Mouse (Mus musculus) 3T3-L1 (cell line): ENCODE measurements around the gene Tubgcp3.
"Not testable (repeated sequence)": the region's sequence is repeated elsewhere in the genome, so short reads cannot be mapped to it uniquely, and the experiment has no call there.

Source experiments
- DNase-seq: peaks from one replicate; pipeline ENCODE4 v3.0.0-alpha.2; 2015; ENCODE audit warnings: low read depth, low spot score

The Tubgcp3 gene

GRCm38 (mm10) chr8:12672056-12672881, at the start of gene Tubgcp3:
Gene Tubgcp3 (minus strand): TSS chr8:12672248.
- peak; percentile 92 for DNase-seq

- DNase-seq, result no peak
These were observed 47.0 kb upstream of the Tubgcp3 start for GRCm38 (mm10) chr8:12719091-12719490.

GRCm38 (mm10) chr8:12715861-12716585, 44.0 kb upstream of the Tubgcp3 start:
- DNase-seq, result no peak

- DNase-seq, result no peak
These were observed 39.6 kb upstream of the Tubgcp3 start for GRCm38 (mm10) chr8:12711623-12712022.

GRCm38 (mm10) chr8:12703597-12703996, 31.5 kb upstream of the Tubgcp3 start:
- DNase-seq, result no peak

- DNase-seq, result no peak
These were observed 30.2 kb upstream of the Tubgcp3 start for GRCm38 (mm10) chr8:12702290-12702689.

- no peak for DNase-seq
These were observed 26.7 kb upstream of the Tubgcp3 start for GRCm38 (mm10) chr8:12698660-12699277.

- DNase-seq, result no peak
These were observed 16.8 kb upstream of the Tubgcp3 start for GRCm38 (mm10) chr8:12688851-12689250.

- peak; percentile 87 for DNase-seq
These were observed 5.5 kb upstream of the Tubgcp3 start for GRCm38 (mm10) chr8:12677529-12677928.

GRCm38 (mm10) chr8:12671473-12672055, 484 bp downstream of the Tubgcp3 start:
- DNase-seq, result peak; percentile 39

GRCm38 (mm10) chr8:12670965-12671364, 1.1 kb downstream of the Tubgcp3 start:
- peak; percentile 42 for DNase-seq

GRCm38 (mm10) chr8:12668832-12669231, 3.2 kb downstream of the Tubgcp3 start:
- DNase-seq, result no peak

- not testable (repeated sequence) for DNase-seq
These were observed 5.5 kb downstream of the Tubgcp3 start for GRCm38 (mm10) chr8:12666530-12666929.

GRCm38 (mm10) chr8:12663105-12663456, 9.0 kb downstream of the Tubgcp3 start:
- peak; percentile 13 for DNase-seq

GRCm38 (mm10) chr8:12662375-12663104, 9.5 kb downstream of the Tubgcp3 start:
- DNase-seq, result peak; percentile 71

GRCm38 (mm10) chr8:12657411-12657810, 14.6 kb downstream of the Tubgcp3 start:
- no peak for DNase-seq

GRCm38 (mm10) chr8:12651246-12651645, 20.8 kb downstream of the Tubgcp3 start:
- DNase-seq, result no peak

- DNase-seq, result no peak
These were observed 21.6 kb downstream of the Tubgcp3 start for GRCm38 (mm10) chr8:12650495-12650894.

- DNase-seq, result no peak
These were observed 23.1 kb downstream of the Tubgcp3 start for GRCm38 (mm10) chr8:12648951-12649350.

GRCm38 (mm10) chr8:12646536-12646935, 25.5 kb downstream of the Tubgcp3 start:
- DNase-seq, result no peak

GRCm38 (mm10) chr8:12644894-12645293, 27.2 kb downstream of the Tubgcp3 start:
- DNase-seq, result peak; percentile 27
